Mouse (Mus musculus) layer of hippocampus, adult 18-20 months (tissue): ENCODE data around the gene Cnpy3. TPM values are rescaled to one million over a fixed set of nuclear protein-coding genes. Genes with fewer than 3 reads are reported as not detected.

Experiments used
- DNase-seq, 2 experiments: peaks; one replicate each; pipeline ENCODE4 v3.0.0; 2022; ENCODE audit warnings: low spot score in 2 of 2
- total RNA-seq, 2 experiments: library from RNA; stranded (reverse); gene quantifications; 2 replicates each; pipeline ENCODE4 v1.2.3; 2021

Cnpy3 gene
- total RNA-seq, 2 experiments from 2014 or later = 66.6 to 71.8 TPM

DNA sequence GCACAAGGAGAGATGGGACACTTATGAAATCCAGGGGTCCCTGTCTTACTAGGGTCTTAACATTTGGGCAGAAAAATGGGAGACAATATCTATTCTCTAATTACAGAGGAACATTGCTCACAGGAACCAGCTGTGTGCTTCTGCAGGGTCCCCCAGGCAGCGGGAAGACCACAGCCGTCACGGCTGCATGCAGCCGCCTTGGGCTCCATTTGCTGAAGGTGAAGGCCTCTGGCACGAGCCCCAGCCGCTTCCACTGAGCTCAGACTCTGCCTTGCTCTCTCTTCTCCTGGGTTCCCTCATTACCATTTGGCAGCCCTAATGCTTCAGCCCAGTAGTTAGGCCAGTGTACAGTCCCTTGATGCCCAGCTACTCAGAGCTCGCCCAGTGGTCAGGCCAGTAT, 30.9 kb downstream of the Cnpy3 start:
- DNase-seq = no peak

DNA sequence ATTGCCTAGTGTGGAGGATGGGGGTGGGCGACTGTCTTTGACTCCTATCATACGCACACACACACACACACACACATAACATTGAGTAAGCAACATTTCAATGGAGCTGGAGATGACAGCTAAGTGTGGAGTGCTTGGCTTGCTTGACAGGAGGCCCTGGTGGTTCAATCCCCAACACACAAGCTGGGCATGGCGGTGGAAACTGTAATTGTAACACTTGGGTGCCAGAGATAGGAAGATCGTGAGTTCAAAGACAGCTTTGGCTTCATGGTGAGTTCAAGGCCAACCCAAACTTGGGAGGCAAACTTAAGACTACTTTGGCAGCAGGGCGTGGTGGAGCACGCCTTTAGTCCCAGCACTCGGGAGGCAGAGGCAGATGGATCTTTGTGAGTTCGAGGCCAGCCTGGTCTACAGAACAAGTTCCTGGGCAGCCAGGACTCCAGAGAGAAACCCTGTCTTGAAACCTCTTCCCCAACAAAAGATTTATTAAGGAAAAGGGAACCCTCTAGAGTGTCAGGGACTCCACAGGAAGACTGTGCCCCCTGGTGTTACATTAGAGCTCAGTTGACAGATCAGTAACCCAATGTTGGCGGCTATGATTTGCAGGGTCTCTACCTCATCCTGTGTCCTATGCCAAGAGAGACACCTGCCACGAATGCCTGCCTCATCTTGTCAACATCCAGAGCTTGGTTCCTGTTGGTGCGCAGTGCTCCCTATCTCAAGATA, 37.1 kb downstream of the Cnpy3 start:
- DNase-seq = no peak

DNA sequence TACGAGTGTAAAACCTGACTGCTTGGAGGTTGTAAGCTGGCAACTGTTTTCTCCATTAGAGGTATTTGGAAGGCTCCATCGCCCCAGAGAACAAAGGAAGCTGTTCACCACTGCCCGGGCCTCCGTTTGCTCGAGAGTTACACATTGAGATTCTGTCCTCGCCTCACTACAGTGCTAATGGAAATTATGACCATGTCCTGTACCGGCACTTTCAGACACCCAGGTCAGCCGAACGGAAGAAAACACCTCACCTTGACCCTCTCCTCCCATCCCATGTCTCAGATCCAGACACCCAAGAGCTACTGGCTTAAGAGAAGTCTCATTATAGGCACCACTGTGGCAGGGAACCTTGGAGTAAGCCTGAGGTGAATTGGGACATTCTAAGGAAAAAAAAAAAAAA, 38.2 kb downstream of the Cnpy3 start:
- DNase-seq = no peak

DNA sequence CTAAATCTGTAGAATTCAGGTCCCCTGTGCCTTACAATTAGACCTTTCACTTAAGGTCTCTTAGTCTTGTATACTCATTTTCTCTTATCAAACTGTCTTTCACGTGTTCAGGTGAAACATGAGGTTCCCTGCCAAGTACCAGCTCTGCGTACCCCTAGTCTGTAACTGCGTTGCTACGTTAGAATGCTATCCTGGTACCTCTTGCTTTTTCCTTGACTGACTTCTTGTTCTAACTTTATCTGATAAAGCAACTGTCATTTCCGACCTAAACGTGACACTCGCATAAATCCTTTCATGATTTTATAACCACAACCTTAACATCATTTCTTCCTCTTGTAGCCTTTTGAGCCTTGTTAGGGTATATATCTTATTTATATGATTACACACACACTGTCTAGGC, 39.6 kb downstream of the Cnpy3 start:
- no peak for DNase-seq

DNA sequence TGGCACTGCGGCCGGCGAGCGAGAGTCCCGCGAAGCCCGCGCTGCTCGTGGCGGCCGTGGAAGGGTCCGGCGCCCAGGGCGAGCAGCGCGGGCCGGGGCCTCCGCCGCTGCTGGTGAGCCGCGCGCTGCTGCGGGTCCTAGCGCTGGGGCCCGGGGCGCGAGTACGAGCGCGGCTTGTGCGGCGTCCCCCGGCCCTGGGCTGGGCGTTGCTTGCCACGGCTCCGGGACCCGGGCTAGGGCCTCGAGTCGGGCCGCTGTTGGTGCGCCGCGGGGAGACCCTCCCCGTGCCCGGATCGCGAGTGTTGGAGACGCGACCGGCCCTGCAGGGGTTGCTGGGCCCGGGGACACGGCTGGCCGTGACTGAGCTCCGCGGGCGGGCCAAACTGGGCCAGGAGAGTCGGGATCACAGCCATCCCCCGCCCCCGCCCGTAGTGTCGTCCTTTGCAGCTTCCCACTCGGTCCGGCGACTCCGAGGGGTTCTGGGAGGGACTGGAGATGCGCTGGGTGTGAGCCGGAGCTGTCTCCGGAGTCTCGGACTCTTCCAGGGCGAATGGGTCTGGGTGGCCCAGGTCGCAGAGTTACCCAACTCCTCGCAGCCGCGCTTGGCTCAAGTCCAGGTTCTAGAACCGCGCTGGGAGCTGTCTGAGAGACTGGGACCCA, 40.3 kb downstream of the Cnpy3 start:
- DNase-seq = no peak

DNA sequence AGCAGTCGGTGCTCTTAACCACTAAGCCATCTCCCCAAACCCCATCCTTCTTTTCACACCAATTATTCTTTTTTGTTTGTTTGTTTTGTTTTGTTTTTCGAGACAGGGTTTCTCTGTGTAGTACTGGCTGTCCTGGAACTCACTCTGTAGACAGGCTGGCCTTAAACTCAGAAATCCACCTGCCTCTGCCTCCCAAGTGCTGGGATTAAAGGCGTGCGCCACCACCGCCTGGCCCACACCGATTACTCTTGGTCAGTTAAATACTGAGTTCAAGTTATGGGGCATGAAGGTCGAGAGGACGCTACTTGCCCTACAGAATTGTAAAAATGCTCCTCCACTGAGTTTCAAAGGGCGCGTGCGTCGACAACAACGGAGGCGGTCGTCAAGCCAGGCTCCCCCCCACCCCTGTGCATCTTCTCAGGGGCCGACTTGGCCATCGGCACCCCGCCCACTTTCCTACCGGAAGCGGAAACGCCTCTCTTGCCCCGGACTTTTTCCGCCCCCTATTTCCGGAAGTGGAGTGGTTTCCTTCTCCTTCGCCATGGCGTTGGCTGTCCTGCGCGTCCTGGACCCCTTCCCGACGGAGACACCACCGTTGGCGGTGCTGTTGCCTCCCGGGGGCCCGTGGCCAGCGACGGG, 40.9 kb downstream of the Cnpy3 start, which contains the start of gene Pex6:
Gene Pex6 (plus strand): TSS at position 505 of the 639 bp plus-strand sequence.
- peak; percentile 90 to 96 for DNase-seq

DNA sequence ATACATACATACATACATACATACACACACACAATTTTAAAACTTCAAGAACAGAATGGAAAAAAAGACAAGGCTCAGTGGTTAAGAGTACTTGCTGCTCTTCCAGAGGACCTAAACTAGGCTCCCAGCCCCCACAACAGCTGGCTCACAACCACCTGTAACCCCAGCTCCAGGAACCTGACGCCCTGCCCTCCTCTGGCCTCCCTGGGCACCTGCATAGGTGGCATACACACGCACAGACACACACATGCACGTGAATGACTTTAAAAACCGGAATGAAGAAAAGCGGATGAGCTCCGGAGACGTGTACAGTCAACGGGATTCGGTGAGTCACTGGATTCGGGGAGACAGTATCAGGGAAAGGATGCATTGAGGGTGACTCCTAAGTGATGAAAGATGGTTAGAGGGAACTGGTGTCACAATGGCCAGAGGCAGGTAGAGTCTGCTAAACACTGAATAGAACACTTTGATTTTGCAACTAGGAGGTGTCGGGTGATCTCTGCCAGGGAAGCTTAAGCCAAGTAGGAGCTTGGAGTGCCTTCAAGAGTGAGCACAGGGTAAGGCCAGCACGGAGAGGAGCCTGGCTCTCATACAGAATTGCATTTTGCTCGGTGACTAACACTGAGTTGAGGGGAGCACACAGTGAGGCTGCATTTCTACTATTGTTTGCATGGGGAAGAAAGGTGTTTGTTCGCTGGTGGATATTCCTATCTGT, 45.5 kb downstream of the Cnpy3 start:
- no peak for DNase-seq

DNA sequence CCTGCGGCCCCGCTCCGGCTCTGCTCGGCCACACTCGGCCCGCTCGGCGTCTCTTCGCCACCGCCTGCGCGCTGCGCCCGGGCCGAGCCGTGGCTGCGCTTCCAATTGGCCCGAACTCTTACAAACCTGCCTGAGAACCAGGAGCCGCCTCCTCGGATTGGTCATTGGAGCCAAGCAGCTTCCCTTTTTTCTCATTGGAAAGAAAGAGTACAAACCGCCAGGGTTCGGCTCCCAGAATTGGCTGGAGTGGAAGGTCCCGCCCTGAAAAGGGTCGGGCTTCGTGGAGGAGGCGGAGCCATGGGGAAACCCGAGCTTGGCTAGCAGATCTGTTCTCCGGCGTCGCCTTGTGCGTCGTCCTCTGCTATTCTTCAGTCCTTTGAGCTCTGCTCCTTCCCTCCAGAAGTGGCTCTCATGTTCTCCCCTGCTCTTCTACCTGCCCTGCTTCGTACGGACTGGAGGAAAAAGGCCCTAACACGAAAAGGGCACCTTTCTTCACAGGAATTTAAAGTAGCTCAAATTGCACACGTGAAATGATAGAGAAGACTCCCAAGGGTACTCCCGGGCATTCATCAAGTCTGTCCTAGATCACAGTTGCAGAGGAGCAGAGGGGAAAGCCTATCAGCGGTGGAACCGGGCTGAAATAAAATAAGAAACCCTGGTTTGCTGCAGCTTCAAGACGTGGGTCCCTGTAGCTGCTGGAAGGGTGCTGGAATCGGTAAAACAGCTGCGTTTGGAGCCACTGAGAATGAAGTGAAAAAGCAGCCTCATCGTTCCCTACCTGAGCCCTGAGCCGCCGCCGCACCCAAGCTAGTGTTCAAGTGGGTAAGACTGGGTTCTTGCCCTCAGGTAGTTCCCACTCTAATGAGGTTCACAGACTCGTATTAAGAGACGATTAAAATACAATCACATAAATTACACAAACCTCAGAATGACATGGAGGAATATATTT, 46.9 kb downstream of the Cnpy3 start, which contains the start of gene Ppp2r5d:
Gene Ppp2r5d (minus strand): TSS at position 225 of the 949 bp plus-strand sequence.
- peak; percentile 97 to 98 for DNase-seq

DNA sequence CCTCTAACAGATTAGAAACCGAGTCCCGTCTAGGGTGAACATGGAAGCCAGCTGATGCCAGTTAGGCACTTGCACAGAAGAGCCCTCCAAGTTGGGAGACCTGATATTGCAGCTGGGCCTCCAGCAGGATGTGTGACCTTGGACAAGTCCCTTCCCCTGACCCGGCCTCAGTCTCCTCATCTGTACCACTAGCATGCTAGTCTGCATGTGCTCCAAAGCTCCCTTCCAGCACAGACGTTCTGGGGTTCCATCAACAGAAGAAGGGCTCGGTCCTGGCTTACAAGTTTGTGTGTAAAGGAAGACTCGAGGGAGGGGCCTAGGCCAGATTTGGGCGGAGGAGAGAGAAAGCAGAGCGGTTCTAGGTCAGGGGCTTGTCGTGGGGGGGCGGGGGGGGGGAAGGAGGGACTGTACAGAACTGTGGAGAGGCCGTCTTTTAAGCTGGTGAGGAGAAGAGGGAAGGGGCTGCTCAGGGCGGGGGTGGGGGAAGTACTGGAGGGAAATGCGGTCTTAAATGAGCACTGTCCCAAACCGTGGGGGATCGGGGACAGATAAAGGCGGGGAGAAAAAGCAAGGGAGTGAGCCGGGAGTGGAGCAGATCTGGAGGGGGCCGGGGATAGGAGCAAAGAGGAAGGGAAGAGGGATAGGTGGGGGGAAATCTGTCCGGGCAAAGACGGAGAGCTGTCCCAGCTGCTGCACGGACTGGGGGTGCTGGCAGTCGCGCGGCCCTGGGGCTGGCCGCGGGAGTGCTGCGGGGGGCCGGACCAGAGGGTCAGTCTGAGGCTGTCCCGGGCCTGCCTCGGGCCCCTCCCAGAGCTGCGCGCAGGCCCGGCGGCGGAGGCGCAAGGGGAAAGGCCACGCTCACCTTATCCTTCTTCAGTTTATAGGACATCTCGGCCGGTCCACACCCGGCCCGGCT, 47.8 kb downstream of the Cnpy3 start:
- no peak for DNase-seq

DNA sequence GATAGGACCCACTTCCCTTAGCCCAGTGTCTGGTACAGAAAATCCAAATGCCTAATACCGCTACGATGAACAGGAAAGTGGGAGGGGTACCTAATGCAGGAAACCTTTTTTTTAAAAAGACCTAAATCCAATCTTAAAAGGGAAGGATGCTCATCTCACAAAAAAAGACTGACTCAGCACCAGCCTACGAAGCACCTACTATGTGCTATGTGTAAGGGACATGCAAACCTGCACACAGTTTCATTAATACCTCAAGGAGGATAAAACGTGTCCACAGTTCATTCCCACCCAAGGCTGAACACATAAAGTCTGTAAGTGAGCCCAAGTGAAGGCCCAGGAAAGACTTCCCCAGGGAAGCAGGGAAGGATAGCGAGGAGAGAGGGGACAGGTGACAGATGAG, 49.5 kb downstream of the Cnpy3 start:
- no peak for DNase-seq

DNA sequence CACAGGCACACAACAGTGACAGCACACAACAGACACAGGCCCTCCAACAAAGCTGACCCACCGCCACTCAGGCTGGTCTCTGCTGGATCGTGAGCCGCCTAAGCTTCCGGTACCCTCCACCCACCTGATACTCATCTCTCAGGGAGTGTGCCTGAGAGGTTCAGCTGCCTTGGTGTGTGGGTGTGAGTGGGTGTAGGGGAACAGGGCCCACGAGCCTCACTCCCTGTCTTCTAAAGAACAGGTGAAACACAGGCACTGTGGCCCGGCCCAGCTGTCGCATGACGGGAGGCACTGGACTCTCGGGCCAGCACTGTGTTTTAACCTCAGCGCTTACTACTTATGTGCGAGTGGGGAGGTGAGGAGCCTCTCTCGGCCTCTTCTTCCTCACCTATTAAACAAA, 49.9 kb downstream of the Cnpy3 start:
- peak in 1 of 2 experiments; percentile 23 for DNase-seq

DNA sequence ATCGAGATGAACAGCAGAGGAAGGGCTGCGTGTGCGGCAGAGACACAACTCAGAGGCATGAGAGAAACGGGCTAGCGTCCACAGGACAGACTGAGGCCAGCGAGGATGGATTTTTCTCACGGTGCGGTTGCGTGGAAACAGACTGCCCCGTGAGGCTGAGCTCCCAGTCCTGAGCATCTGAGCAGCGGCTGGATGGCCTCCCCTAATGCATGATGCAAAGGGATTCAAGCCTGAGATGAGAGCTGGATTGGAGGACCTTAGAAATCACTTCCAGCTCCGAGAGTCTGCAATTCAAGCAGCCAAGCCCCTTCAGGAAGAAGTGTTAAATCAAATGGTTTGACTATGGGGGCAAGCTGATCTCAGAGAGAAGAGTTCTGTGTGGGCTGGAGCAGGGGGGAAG, 50.5 kb downstream of the Cnpy3 start:
- peak in 1 of 2 experiments; percentile 42 for DNase-seq

DNA sequence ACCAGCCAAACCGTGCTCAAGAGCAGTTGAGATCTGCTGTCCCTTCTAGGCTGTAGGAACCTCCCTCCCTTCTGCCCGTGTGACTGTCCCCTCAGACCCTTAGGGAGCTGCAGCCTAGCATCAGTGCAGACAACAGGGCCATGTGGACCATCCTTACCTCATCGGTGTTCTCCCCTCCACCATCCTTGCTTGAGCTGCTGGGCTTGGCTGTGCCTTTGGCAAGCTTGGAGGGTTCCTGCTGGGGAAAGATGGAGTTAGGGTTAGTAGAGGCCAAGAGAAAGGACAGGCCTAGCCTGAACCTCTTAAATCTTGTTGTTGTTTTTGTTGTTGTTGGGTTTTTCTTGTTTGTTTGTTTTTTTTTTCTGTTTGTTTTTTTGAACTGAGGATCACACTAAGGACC, 52.1 kb downstream of the Cnpy3 start:
- no peak for DNase-seq

DNA sequence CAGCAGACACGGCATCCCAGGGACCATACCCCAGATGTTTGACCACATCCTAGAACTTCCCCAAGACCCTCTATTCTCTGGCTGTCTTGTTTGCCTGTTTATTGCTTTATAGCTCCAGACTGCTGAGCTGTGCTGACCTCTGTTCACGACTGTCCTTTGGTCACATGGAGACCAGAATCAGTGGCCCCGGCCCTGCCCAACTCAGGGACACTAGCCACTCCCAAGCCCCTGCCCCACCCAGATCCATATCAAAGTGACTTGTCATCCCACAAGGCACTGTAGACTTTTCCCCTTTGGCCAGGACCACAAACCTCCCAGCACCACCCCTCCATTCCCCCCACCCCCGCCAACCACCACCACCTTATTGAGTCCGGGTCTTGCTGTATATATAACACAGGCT, 52.8 kb downstream of the Cnpy3 start:
- no peak for DNase-seq

DNA sequence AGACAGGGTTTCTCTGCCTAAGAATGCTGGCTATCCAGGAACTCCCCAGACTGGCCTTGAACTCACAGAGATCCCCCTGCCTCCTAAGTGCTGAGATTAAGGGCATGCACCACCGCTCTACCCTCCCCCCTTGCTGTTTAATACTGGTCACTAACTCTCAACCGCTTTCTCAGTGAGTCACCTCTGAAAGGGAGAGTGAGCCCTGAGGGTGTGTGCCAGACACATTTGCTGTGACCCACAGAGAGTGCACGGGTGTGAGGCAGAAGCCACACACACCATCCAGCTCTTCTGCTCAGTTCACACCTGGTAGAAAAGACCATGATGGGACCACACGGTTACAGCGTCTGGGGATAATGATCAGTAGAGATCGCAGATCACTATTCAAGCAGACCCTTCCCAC, 53.5 kb downstream of the Cnpy3 start:
- DNase-seq = no peak

DNA sequence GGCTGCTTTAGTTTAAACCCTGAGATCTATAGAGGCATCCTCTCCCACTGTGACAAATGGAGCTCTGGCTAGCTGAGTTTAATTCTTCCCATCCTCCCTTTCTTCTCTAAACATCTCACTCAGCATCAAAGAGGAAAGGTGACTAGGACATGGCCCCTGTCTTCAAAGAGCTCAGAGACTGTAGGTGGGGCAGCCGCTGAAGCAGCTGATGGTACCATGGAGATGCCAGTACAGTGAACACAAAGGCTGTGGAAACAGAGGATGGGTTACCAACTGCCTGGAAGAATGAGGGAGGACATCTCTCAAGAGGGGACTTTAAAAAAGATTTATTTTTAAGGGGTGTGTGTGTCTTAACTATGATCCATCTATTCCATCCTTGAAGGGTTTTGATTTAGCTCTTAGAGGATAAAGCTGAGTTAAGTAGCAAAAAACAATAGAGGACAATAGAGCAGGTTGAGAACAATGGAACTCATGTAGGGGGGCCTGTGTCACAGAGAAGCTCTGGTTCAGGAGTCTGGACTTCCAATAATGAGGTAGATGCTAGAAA, 57.4 kb downstream of the Cnpy3 start:
- no peak for DNase-seq

DNA sequence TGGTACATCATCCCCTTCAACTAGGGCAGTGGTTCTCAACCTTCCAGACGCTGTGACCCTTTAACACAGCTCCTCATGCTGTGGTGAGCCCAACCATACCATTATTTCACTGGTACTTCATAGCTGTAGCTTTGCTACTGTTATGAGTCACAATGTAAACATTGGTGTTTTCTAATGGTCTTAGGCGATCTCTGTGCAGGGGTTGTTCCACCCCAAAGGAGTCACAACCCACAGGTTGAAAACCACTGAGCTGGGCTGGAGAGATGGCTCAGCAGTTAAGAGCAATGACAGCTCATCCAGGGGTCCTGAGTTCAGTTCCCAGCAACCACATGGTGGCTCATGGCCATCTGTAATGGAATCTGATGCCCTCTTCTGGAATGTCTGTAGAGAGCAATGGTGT, 60.6 kb downstream of the Cnpy3 start:
- no peak for DNase-seq

DNA sequence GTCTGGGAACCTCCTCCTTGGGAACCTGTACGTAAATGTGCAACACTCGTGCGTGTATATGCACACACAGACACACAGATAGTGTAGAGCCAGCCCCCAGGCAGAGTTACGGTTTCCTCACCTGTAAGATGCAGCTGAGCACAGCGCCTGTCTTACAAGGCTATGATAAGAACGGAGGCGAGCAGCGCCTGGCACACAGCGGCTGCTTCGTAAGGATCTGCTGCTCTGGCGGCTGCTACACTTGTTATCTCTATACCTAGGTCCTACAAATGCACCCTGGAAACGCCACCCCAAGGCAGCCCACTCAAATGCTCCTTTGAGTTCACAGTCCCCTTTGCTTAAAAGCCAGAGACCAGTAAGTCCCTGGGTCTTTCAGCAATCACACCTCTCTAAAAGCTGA, 61.3 kb downstream of the Cnpy3 start:
- no peak for DNase-seq

DNA sequence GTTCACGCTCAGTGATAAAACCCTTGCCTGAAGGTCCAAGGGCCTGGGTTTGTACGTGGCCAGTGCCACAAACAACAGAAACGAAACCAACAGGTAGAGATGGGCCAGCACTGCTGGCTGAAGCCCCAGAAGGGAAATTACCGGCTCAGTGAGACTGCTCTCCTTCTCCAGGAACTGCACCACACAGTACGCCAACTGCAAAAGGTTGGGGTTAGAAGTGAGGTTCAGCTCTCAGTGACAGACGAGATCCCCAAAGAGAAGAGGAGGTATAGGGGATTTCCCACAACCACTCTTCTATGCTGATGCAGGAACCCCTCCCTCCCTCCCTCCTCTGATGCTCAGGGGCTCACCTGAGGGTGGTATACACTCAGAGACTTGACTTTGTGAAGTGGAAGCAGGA, 66.1 kb downstream of the Cnpy3 start:
- no peak for DNase-seq
